Mouse (Mus musculus) olfactory bulb, adult 2 months (tissue): ENCODE results near the gene Prss23.

Experiments
- CTCF ChIP-seq: fragments of 200-500 bp; IDR thresholded peaks from 2 replicates; pipeline ENCODE4 v1.5.1; 2012; ENCODE audit warnings: low read depth, mild to moderate bottlenecking, low read length, moderate library complexity; ENCODE audit not compliant: insufficient read depth
- POLR2A ChIP-seq: fragments of 200-500 bp; IDR thresholded peaks from 2 replicates; pipeline ENCODE4 v1.6.1; 2012; ENCODE audit warnings: mild to moderate bottlenecking, low read depth, low read length, moderate library complexity; ENCODE audit not compliant: insufficient read depth

- TF ChIP-seq CTCF (no peak), POLR2A (no peak)
Measured at GRCm38 (mm10) chr7:89522170-89522569, 4.8 kb downstream of the Prss23 start.
